Mouse (Mus musculus) embryonic fibroblast, embryonic 13.5 days (primary cell): Measurements from ENCODE around the gene Atf7.

Experiments used
- CTCF ChIP-seq: IDR thresholded peaks from 2 replicates; pipeline ENCODE4 v1.5.1; 2011; ENCODE audit warnings: mild to moderate bottlenecking, control low read depth, low read length, moderate library complexity, borderline replicate concordance; ENCODE audit not compliant: insufficient read depth
- POLR2A ChIP-seq: IDR thresholded peaks from 2 replicates; pipeline ENCODE4 v1.6.1; 2011; ENCODE audit warnings: low read depth, mild to moderate bottlenecking, control low read depth, low read length, moderate library complexity

DNA sequence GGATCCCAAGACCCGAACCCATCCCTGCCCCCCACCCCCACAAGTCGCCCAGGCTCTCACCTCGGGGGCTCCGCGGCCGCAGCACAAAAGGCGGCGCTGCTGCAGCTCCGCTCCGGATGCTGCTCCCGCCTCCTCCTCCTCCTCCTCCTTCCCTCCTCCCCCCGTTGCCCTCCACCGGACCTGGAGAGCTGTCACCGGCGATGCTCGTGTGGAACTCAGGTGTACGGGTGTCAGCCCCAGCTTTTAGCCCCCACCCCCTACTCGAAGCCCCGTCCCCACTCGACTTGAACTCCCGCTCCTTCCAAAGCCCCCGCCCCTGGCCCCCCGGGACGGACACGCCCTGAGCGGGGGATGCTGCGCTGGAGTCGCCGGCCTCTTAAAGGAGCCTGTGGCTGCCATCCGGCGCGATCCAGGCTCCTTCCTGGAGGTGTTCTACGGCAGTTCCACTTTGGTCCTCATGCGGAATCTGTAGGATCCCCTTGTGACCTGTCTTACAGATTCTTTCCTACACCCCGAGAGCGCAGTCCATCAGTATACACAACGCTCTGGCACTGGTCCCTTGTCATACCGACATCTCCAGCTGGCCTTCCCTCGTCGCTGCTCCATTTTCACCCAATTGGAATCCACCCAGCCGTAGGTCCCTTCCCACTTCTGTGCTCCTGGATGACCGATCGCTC lies 108.4 kb downstream of the Atf7 start, which contains the start of gene Map3k12:
- TF ChIP-seq CTCF (no peak), POLR2A (peak; percentile 63)
